Mouse (Mus musculus): ENCODE data around the gene Clip2. TPM values are rescaled to one million over a fixed set of nuclear protein-coding genes. Genes with fewer than 3 reads are reported as not detected.
A peak's percentile ranks its signal among the peaks of the same experiment; 100 is the strongest.

Gene Clip2
- polyA plus RNA-seq, 1 experiment from 2014 or later: 6.8 TPM

- peak; percentile 89 for DNase-seq (ENCODE audit: low spot score)
- H3K27me3 ChIP-seq (replicated peaks; ENCODE audit: low read depth, poor library complexity, severe bottlenecking): no peaks in the 10 kb centered on the region
- H3K9me3 ChIP-seq: no peaks in the 10 kb centered on the region
- peak overlapping the region; percentile 41 for H3K4me3 ChIP-seq
- H3K27ac ChIP-seq (replicated peaks): peak overlapping the region; percentile 66
- H3K36me3 ChIP-seq (replicated peaks): 0 out of 2 replicates have a peak, but pooled peaks cover 1% of the 10 kb centered on the region
- peaks cover 35% of the 10 kb centered on the region for H3K4me1 ChIP-seq
- 12% methylated on average over 20 of the region's 20 CpGs for WGBS
Observed at GRCm38 (mm10) chr5:134555463-134556164, 3.4 kb upstream of the Clip2 start.

- peaks cover 48% of the 10 kb centered on the region for H3K4me1 ChIP-seq
- no peaks in the 10 kb centered on the region for H3K9me3 ChIP-seq
- no peak for DNase-seq (ENCODE audit: low spot score)
- no peak overlapping the region for H3K4me3 ChIP-seq
- H3K27ac ChIP-seq (replicated peaks): no peak overlapping the region
- WGBS: 92% methylated on average over 5 of the region's 5 CpGs
- no peaks in the 10 kb centered on the region for H3K27me3 ChIP-seq (replicated peaks; ENCODE audit: low read depth, poor library complexity, severe bottlenecking)
- 0 out of 2 replicates have a peak, but pooled peaks cover 13% of the 10 kb centered on the region for H3K36me3 ChIP-seq (replicated peaks)
Observed at GRCm38 (mm10) chr5:134553951-134554546, 1.8 kb upstream of the Clip2 start.

- H3K9me3 ChIP-seq: no peaks in the 10 kb centered on the region
- H3K27me3 ChIP-seq (replicated peaks; ENCODE audit: low read depth, poor library complexity, severe bottlenecking): no peaks in the 10 kb centered on the region
- H3K27ac ChIP-seq (replicated peaks): peak overlapping the region; percentile 96
- peak overlapping the region; percentile 96 for H3K4me3 ChIP-seq
- WGBS: 2% methylated on average over 52 of the region's 52 CpGs
- DNase-seq (ENCODE audit: low spot score): peak; percentile 66
- H3K4me1 ChIP-seq: peaks cover 63% of the 10 kb centered on the region
- H3K36me3 ChIP-seq (replicated peaks): peaks cover 21% of the 10 kb centered on the region; the same call in 1 of the 2 replicates
Observed at GRCm38 (mm10) chr5:134551233-134552109, 763 bp downstream of the Clip2 start.

- Histone ChIP-seq H3K4me1 (peaks cover 63% of the 10 kb centered on the region), H3K27me3 (replicated peaks; ENCODE audit: low read depth, poor library complexity, severe bottlenecking) (no peaks in the 10 kb centered on the region), H3K4me3 (peak overlapping the region; percentile 96), H3K9me3 (no peaks in the 10 kb centered on the region), H3K27ac (replicated peaks) (peak overlapping the region; percentile 96), H3K36me3 (replicated peaks) (peaks cover 26% of the 10 kb centered on the region; the same call in 1 of the 2 replicates)
- no peak for DNase-seq (ENCODE audit: low spot score)
- 12% methylated on average over 6 of the region's 6 CpGs for WGBS
Observed at GRCm38 (mm10) chr5:134550836-134551232, 1.4 kb downstream of the Clip2 start.

GRCm38 (mm10) chr5:134549640-134550168 lies 2.5 kb downstream of the Clip2 start:
- Histone ChIP-seq H3K4me1 (peaks cover 56% of the 10 kb centered on the region), H3K4me3 (0 out of 2 replicates have a peak overlapping the region, but pooled peaks have one; percentile 1), H3K9me3 (no peaks in the 10 kb centered on the region), H3K36me3 (replicated peaks) (peaks cover 30% of the 10 kb centered on the region), H3K27ac (replicated peaks) (no peak overlapping the region), H3K27me3 (replicated peaks; ENCODE audit: low read depth, poor library complexity, severe bottlenecking) (no peaks in the 10 kb centered on the region)
- 82% methylated on average over 3 of the region's 3 CpGs for WGBS
- no peak for DNase-seq (ENCODE audit: low spot score)

GRCm38 (mm10) chr5:134548306-134548705 lies 3.9 kb downstream of the Clip2 start:
- 60% methylated on average over 5 of the region's 5 CpGs for WGBS
- Histone ChIP-seq H3K4me3 (no peak overlapping the region), H3K36me3 (replicated peaks) (peaks cover 38% of the 10 kb centered on the region), H3K9me3 (no peaks in the 10 kb centered on the region), H3K27ac (replicated peaks) (no peak overlapping the region), H3K4me1 (peaks cover 60% of the 10 kb centered on the region), H3K27me3 (replicated peaks; ENCODE audit: low read depth, poor library complexity, severe bottlenecking) (no peaks in the 10 kb centered on the region)
- DNase-seq (ENCODE audit: low spot score): no peak

GRCm38 (mm10) chr5:134546790-134547189 lies 5.4 kb downstream of the Clip2 start:
- no peak overlapping the region for H3K27ac ChIP-seq (replicated peaks)
- H3K36me3 ChIP-seq (replicated peaks): peaks cover 41% of the 10 kb centered on the region
- no peaks in the 10 kb centered on the region for H3K27me3 ChIP-seq (replicated peaks; ENCODE audit: low read depth, poor library complexity, severe bottlenecking)
- WGBS: 88% methylated on average over 7 of the region's 7 CpGs
- H3K4me1 ChIP-seq: peaks cover 63% of the 10 kb centered on the region
- H3K9me3 ChIP-seq: no peaks in the 10 kb centered on the region
- no peak for DNase-seq (ENCODE audit: low spot score)
- H3K4me3 ChIP-seq: no peak overlapping the region

- H3K27me3 ChIP-seq (replicated peaks; ENCODE audit: low read depth, poor library complexity, severe bottlenecking): no peaks in the 10 kb centered on the region
- H3K36me3 ChIP-seq (replicated peaks): peaks cover 36% of the 10 kb centered on the region
- no peak overlapping the region for H3K4me3 ChIP-seq
- no peaks in the 10 kb centered on the region for H3K9me3 ChIP-seq
- DNase-seq (ENCODE audit: low spot score): no peak
- H3K4me1 ChIP-seq: peaks cover 64% of the 10 kb centered on the region
- no peak overlapping the region for H3K27ac ChIP-seq (replicated peaks)
- 57% methylated on average over 3 of the region's 3 CpGs for WGBS
Observed at GRCm38 (mm10) chr5:134545242-134545629, 7.0 kb downstream of the Clip2 start.

- H3K4me3 ChIP-seq: no peak overlapping the region
- WGBS: 68% methylated on average over 19 of the region's 19 CpGs
- H3K9me3 ChIP-seq: no peaks in the 10 kb centered on the region
- H3K27me3 ChIP-seq (replicated peaks; ENCODE audit: low read depth, poor library complexity, severe bottlenecking): no peaks in the 10 kb centered on the region
- peak; percentile 46 for DNase-seq (ENCODE audit: low spot score)
- H3K4me1 ChIP-seq: peaks cover 65% of the 10 kb centered on the region
- no peak overlapping the region for H3K27ac ChIP-seq (replicated peaks)
- peaks cover 32% of the 10 kb centered on the region for H3K36me3 ChIP-seq (replicated peaks)
Observed at GRCm38 (mm10) chr5:134544516-134545241, 7.6 kb downstream of the Clip2 start.

- Histone ChIP-seq H3K27me3 (replicated peaks; ENCODE audit: low read depth, poor library complexity, severe bottlenecking) (no peaks in the 10 kb centered on the region), H3K36me3 (replicated peaks) (peaks cover 46% of the 10 kb centered on the region), H3K27ac (replicated peaks) (peak overlapping the region; percentile 15; the same call in 1 of the 2 replicates), H3K4me1 (peaks cover 55% of the 10 kb centered on the region), H3K9me3 (peaks cover 11% of the 10 kb centered on the region; the same call in 1 of the 2 replicates), H3K4me3 (no peak overlapping the region)
- peak; percentile 23 for DNase-seq (ENCODE audit: low spot score)
- 25% methylated on average over 7 of the region's 7 CpGs for WGBS
Observed at GRCm38 (mm10) chr5:134541640-134542039, 10.6 kb downstream of the Clip2 start.

- Histone ChIP-seq H3K36me3 (replicated peaks) (peaks cover 47% of the 10 kb centered on the region), H3K4me1 (peaks cover 48% of the 10 kb centered on the region), H3K27ac (replicated peaks) (peak overlapping the region; percentile 84), H3K27me3 (replicated peaks; ENCODE audit: low read depth, poor library complexity, severe bottlenecking) (no peaks in the 10 kb centered on the region), H3K4me3 (no peak overlapping the region), H3K9me3 (peaks cover 11% of the 10 kb centered on the region; the same call in 1 of the 2 replicates)
- DNase-seq (ENCODE audit: low spot score): no peak
- WGBS: 55% methylated on average over 6 of the region's 6 CpGs
Observed at GRCm38 (mm10) chr5:134540881-134541280, 11.4 kb downstream of the Clip2 start.

Data from embryonic facial prominence, embryonic 10.5 days (tissue).